Mouse (Mus musculus): ENCODE measurements around the gene Tbc1d10c. TPM values are rescaled to one million over a fixed set of nuclear protein-coding genes. Genes with fewer than 3 reads are reported as not detected.

Tbc1d10c gene
- 22.1 TPM for polyA plus RNA-seq (2014; fragmentation: Illumina TruSeq; extraction: RNeasy Lipid Tissue Mini Kit (QIAGEN cat#74804); ENCODE audit: insufficient read depth, low read depth, low replicate concordance)

GRCm38 (mm10) chr19:4190831-4191334, at the start of gene Tbc1d10c:
Tbc1d10c (minus strand) TSS chr19:4191284.

DNA sequence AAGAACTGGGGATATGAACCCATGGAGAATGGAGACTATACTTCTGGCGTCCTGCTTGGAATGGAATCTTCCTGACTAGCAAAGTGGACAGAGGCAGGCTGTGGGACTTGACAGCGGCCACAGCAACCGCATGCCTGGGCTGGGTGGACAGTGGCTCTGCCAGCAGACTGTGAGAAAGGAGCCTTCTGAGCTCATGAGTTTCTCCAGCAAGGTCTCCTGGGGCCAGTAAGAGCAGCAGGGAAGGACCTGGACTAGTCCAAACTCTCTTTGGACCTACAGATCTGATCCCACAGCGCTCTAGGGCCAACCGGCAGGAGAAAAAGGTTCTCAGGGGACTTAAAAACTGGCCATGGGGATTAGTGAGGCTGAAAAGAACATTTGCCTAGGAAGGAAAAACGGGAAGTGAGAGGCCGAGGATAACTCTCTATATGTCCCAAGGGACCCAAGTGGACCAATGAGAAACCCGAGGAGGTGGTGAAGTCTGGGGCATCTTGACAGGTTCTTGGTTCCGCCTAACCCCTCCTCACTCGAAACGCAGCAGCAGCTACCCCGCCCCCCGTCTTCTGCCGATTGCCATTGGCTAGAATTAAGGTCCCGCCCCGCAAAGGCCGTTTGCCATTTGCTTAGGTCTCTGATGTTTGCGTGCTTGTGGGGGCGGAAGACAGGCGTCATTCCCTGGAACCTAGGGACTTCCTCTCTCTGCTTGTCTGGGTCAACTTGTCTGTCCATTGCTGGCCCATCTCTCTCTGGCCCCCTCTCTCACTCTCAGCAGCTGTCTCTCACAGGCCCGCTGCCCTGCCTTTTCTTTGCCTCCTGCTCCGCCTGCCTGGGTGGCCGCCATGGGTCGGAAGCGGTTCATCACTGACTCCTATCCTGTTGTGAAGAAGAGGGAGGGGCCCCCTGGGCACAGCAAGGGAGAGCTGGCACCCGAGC, 40.4 kb upstream of the Tbc1d10c start, which contains the start of gene Pold4:
Gene Pold4 (plus strand): TSS at position 647 of the 933 bp plus-strand sequence.

DNA sequence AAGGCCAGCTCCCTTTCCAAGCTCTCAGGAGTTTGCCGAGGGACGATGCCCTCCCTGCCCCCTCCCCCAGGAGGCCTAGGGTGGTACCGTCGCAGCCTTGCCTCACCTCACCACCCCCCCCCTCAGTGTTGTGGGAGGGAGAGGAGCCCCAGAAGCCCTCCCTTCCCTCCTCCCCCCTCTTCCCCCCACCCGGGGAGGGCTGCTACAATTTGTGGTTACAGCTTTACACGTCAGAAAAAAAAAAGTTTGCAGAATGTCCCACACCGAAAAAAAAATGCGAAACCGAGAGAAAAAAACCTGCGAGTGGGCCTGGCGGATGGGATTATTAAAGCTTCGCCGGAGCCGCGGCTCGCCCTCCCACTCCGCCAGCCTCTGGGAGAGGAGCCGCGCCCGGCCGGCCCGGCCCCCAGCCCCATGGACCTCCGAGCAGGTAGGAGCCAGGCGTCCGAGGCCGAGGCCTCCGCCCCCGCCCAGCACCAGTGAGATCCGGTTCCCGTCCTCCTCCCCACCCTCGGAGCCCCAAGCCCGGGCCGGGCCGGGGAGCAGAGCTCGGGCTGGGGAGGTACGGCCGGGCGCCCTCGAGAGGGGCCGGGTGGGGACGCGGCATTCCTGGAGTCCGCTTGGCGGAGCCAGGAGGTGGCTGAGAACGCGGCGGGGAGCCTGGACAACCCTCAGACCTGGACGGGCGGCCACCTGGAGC, 23.1 kb upstream of the Tbc1d10c start, which contains the start of the genes Clcf1 and AC109138.7:
Gene Clcf1 (plus strand): TSS at position 168 of the 700 bp plus-strand sequence.
Gene AC109138.7 (plus strand): TSS at position 287 of the 700 bp plus-strand sequence.

GRCm38 (mm10) chr19:4201291-4201909, 10.3 kb upstream of the Tbc1d10c start, which contains the start of gene Rad9a:
Rad9a (minus strand) TSS chr19:4201662.

DNA sequence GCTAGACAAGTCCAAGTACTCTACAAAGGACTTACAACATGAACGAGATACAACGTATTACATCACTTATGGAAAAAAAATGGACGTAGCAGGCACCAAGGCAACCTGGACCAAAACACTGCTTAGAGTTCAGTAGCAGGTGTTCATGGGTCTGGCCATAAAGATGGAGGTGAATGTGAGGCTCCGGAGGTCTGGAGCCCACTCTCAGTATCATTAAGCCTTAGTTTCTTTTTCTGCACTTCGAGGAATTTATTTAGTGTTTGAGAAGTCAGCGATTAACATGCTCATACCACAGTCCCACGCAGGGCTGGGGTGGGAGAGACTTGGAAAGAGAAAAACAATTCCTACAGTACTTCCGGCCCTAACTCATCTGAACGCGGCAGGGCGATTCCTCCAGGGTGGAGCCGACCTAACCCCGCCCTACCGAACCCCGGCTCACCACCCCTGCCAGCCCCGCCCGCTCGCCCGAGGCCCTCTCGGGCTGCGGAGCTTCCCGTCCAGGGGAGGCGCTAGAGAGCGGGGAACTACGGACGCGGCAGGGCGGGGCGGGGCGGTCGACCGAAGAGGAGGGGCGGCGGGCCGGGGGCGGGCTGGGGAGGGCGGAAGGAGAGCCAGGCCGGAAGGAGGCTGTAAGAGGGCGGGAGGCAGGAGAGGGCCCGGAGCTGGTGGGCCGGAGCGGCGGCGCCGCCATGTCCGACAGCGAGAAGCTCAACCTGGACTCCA, 605 bp upstream of the Tbc1d10c start, which contains the start of gene Ppp1ca:
Gene Ppp1ca (plus strand): TSS at position 538 of the 723 bp plus-strand sequence.

DNA sequence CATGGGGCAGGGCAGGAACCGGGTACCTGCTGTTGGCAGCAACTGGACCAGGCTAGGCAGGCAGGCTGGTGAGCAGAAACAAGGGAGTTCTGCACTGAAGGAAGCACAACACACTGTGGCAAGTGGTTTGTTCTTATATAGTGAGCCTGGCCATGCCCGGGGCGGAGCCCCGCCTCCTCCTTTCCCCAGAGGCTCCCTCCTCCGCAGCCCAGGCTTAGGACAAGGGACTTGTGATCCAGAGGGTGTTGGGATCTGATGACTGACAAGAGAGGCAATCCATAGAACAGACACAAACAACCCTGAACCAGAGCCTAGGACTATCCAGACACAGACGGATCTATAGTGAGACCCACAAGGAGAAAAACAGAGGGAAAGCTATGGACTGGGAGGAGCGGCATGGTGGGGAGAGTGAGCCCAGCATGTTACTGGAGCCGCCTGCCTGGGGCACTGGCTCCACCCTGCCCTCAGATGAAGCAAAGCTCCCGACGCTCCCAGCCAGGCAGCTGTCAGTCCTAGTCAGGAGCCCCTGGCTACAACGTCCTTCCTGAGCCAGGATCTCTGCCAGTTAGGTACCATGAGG, 15.6 kb downstream of the Tbc1d10c start, which contains the start of gene Carns1:
Gene Carns1 (minus strand): TSS at position 112 of the 580 bp plus-strand sequence.

DNA sequence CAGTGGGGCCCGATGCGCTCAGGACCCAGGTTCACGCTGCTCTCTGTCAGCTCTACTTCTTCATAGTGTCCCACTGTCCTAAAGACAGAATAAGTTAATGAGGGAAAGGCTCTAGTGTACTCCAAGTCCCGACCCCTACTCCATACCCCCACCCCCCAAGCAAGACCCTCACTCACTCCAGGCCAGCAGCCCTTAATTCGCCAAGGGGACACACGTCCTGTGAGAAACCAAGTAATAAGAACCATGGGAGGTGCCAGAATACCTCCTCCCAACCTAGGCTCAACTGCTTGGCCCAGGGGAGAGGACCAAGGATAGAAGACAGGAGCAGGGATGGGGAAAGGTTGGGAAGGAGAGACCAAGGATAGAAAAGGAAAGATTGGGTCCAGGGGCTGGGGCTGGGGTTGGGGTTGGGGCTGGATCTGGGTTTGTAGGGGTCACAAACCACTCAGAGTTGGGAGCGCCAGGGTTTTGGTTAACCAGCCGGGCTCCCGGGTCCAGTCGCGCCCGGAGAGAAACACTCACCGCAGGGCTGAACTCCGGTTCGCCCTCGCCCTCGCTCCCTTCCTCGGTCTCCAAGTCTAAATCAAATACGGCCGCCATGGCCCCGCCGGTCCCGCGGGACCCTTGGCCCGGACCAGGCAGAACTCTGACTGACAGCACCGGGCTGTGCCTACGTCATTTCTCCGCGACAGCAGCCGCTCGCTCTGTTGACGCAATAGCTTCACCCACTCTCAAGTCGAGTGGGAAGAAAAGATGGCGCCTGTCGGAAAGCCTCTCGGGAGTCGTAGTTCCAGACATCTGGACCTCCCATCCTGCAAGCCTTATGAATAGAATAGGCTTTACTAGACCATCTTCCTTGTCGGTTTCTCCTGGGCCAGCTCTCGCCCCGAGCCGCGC, 28.2 kb downstream of the Tbc1d10c start, which contains the start of gene Rps6kb2:
Gene Rps6kb2 (minus strand): TSS at position 709 of the 897 bp plus-strand sequence.

DNA sequence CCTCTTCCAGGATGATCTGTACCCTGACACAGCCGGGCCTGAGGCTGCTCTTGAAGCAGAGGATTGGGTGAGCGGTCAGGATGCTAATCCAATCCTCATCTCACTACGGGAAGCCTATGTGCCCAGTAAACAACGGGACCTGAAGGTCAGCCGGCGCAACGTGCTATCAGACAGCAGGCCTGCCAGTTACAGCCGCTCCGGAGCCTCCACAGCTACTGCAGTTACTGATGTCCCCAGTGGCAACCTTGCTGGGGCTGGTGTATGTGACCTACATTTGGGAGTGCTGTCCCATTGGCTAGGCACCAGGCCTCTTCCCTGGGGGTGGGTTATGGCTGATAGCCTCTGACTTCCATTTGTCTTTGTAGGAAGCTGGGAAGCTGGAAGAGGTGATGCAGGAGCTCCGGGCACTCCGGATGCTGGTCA, 37.8 kb downstream of the Tbc1d10c start, which contains the start of gene Ptprcap:
Gene Ptprcap (plus strand): TSS at position 373 of the 423 bp plus-strand sequence.

GRCm38 (mm10) chr19:4148491-4148806, 42.6 kb downstream of the Tbc1d10c start, which contains the start of gene Coro1b:
Coro1b (plus strand) TSS chr19:4148619.

DNA sequence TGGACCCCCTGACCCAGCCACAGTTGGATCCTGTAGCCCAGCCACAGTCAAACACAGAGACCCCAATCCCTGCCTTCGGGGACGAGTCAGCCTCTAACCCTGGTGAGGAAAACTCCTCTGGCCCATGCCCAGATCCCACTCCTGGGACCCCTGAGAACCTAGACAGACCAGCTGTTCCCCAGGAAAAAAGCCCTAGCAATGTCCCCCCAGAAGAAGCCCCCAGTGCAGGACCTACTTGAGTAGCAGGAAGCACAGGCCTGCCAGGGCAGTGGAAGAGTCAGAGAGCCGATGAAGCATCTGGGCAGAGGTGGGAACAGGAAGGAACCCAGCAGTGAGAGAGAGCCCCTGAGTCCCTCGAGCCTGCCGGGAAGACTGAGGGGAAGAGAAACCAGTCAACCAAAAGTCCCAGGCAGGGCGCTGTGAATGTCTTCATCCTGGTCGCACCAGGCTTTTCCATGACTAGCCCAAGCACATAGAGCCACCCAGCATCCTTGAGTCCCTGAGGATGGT, 47.3 kb downstream of the Tbc1d10c start, which contains the start of gene Cabp4:
Gene Cabp4 (minus strand): TSS at position 275 of the 510 bp plus-strand sequence.

DNA sequence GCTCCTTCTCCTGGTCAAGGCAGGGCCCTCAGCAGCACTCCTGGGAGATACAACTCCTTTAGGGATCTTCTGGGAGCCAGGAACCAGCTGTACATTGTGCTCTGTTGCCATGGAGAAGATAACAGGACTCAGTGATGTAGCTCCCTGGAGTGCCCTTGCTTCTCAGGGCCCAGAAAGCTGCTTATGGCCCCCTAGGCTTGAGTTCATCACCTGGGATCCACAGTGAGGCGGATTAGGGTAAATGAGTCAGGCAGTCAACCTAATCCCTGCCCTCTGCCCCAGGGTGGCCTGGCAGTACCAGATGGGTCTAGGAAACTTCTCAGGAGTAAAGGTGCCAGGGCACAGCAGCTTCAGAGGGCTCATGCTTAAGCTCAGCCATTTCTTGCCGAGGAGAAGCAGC, 51.6 kb downstream of the Tbc1d10c start, which contains the start of gene Gpr152:
Gene Gpr152 (plus strand): TSS at position 342 of the 400 bp plus-strand sequence.

Other genes with a start within 250 kb of the Tbc1d10c start
- gene Aldh3b3, start 232.6 kb downstream of the Tbc1d10c start, polyA plus RNA-seq (2014; fragmentation: Illumina TruSeq; extraction: RNeasy Lipid Tissue Mini Kit (QIAGEN cat#74804); ENCODE audit: insufficient read depth, low read depth, low replicate concordance): 0.20 TPM
- 0.83 TPM for gene Aldh3b2, start 219.0 kb downstream of the Tbc1d10c start, polyA plus RNA-seq (2014; fragmentation: Illumina TruSeq; extraction: RNeasy Lipid Tissue Mini Kit (QIAGEN cat#74804); ENCODE audit: insufficient read depth, low read depth, low replicate concordance)
- gene Acy3, start 204.7 kb downstream of the Tbc1d10c start, polyA plus RNA-seq (2014; fragmentation: Illumina TruSeq; extraction: RNeasy Lipid Tissue Mini Kit (QIAGEN cat#74804); ENCODE audit: insufficient read depth, low read depth, low replicate concordance): 10.1 TPM
- not detected for gene Tbx10, start 198.5 kb downstream of the Tbc1d10c start, polyA plus RNA-seq (2014; fragmentation: Illumina TruSeq; extraction: RNeasy Lipid Tissue Mini Kit (QIAGEN cat#74804); ENCODE audit: insufficient read depth, low read depth, low replicate concordance)
- gene Nudt8, start 190.7 kb downstream of the Tbc1d10c start, polyA plus RNA-seq (2014; fragmentation: Illumina TruSeq; extraction: RNeasy Lipid Tissue Mini Kit (QIAGEN cat#74804); ENCODE audit: insufficient read depth, low read depth, low replicate concordance): 19.1 TPM
- gene Gm49405, start 190.7 kb downstream of the Tbc1d10c start, polyA plus RNA-seq (2014; fragmentation: Illumina TruSeq; extraction: RNeasy Lipid Tissue Mini Kit (QIAGEN cat#74804); ENCODE audit: insufficient read depth, low read depth, low replicate concordance): 0.23 TPM
- 4.9 TPM for gene Doc2g, start 188.0 kb downstream of the Tbc1d10c start, polyA plus RNA-seq (2014; fragmentation: Illumina TruSeq; extraction: RNeasy Lipid Tissue Mini Kit (QIAGEN cat#74804); ENCODE audit: insufficient read depth, low read depth, low replicate concordance)
- gene Ndufv1, start 178.5 kb downstream of the Tbc1d10c start, polyA plus RNA-seq (2014; fragmentation: Illumina TruSeq; extraction: RNeasy Lipid Tissue Mini Kit (QIAGEN cat#74804); ENCODE audit: insufficient read depth, low read depth, low replicate concordance): 85.5 TPM
- gene Gstp1, start 153.3 kb downstream of the Tbc1d10c start, polyA plus RNA-seq (2014; fragmentation: Illumina TruSeq; extraction: RNeasy Lipid Tissue Mini Kit (QIAGEN cat#74804); ENCODE audit: insufficient read depth, low read depth, low replicate concordance): 401 TPM
- 28.2 TPM for gene Gstp2, start 145.3 kb downstream of the Tbc1d10c start, polyA plus RNA-seq (2014; fragmentation: Illumina TruSeq; extraction: RNeasy Lipid Tissue Mini Kit (QIAGEN cat#74804); ENCODE audit: insufficient read depth, low read depth, low replicate concordance)
- 10.6 TPM for gene Gstp3, start 131.7 kb downstream of the Tbc1d10c start, polyA plus RNA-seq (2014; fragmentation: Illumina TruSeq; extraction: RNeasy Lipid Tissue Mini Kit (QIAGEN cat#74804); ENCODE audit: insufficient read depth, low read depth, low replicate concordance)
- gene Cabp2, start 109.7 kb downstream of the Tbc1d10c start, polyA plus RNA-seq (2014; fragmentation: Illumina TruSeq; extraction: RNeasy Lipid Tissue Mini Kit (QIAGEN cat#74804); ENCODE audit: insufficient read depth, low read depth, low replicate concordance): 0.93 TPM
- 128 TPM for gene Cdk2ap2, start 94.1 kb downstream of the Tbc1d10c start, polyA plus RNA-seq (2014; fragmentation: Illumina TruSeq; extraction: RNeasy Lipid Tissue Mini Kit (QIAGEN cat#74804); ENCODE audit: insufficient read depth, low read depth, low replicate concordance)
- 24.1 TPM for gene Pitpnm1, start 91.3 kb downstream of the Tbc1d10c start, polyA plus RNA-seq (2014; fragmentation: Illumina TruSeq; extraction: RNeasy Lipid Tissue Mini Kit (QIAGEN cat#74804); ENCODE audit: insufficient read depth, low read depth, low replicate concordance)
- 110 TPM for gene Aip, start 65.4 kb downstream of the Tbc1d10c start, polyA plus RNA-seq (2014; fragmentation: Illumina TruSeq; extraction: RNeasy Lipid Tissue Mini Kit (QIAGEN cat#74804); ENCODE audit: insufficient read depth, low read depth, low replicate concordance)
- gene Gpr152, start 51.5 kb downstream of the Tbc1d10c start, polyA plus RNA-seq (2014; fragmentation: Illumina TruSeq; extraction: RNeasy Lipid Tissue Mini Kit (QIAGEN cat#74804); ENCODE audit: insufficient read depth, low read depth, low replicate concordance): not detected
- not detected for gene Cabp4, start 47.3 kb downstream of the Tbc1d10c start, polyA plus RNA-seq (2014; fragmentation: Illumina TruSeq; extraction: RNeasy Lipid Tissue Mini Kit (QIAGEN cat#74804); ENCODE audit: insufficient read depth, low read depth, low replicate concordance)
- 121 TPM for gene Coro1b, start 42.7 kb downstream of the Tbc1d10c start, polyA plus RNA-seq (2014; fragmentation: Illumina TruSeq; extraction: RNeasy Lipid Tissue Mini Kit (QIAGEN cat#74804); ENCODE audit: insufficient read depth, low read depth, low replicate concordance)
- 41.4 TPM for gene Ptprcap, start 37.7 kb downstream of the Tbc1d10c start, polyA plus RNA-seq (2014; fragmentation: Illumina TruSeq; extraction: RNeasy Lipid Tissue Mini Kit (QIAGEN cat#74804); ENCODE audit: insufficient read depth, low read depth, low replicate concordance)
- gene Rps6kb2, start 27.9 kb downstream of the Tbc1d10c start, polyA plus RNA-seq (2014; fragmentation: Illumina TruSeq; extraction: RNeasy Lipid Tissue Mini Kit (QIAGEN cat#74804); ENCODE audit: insufficient read depth, low read depth, low replicate concordance): 19.1 TPM
- gene Carns1, start 15.8 kb downstream of the Tbc1d10c start, polyA plus RNA-seq (2014; fragmentation: Illumina TruSeq; extraction: RNeasy Lipid Tissue Mini Kit (QIAGEN cat#74804); ENCODE audit: insufficient read depth, low read depth, low replicate concordance): 2.5 TPM
- 290 TPM for gene Ppp1ca, start 781 bp upstream of the Tbc1d10c start, polyA plus RNA-seq (2014; fragmentation: Illumina TruSeq; extraction: RNeasy Lipid Tissue Mini Kit (QIAGEN cat#74804); ENCODE audit: insufficient read depth, low read depth, low replicate concordance)
- gene Rad9a, start 10.4 kb upstream of the Tbc1d10c start, polyA plus RNA-seq (2014; fragmentation: Illumina TruSeq; extraction: RNeasy Lipid Tissue Mini Kit (QIAGEN cat#74804); ENCODE audit: insufficient read depth, low read depth, low replicate concordance): 12.4 TPM
- 7.9 TPM for gene Clcf1, start 23.0 kb upstream of the Tbc1d10c start, polyA plus RNA-seq (2014; fragmentation: Illumina TruSeq; extraction: RNeasy Lipid Tissue Mini Kit (QIAGEN cat#74804); ENCODE audit: insufficient read depth, low read depth, low replicate concordance)
- not detected for gene AC109138.7, start 23.1 kb upstream of the Tbc1d10c start, polyA plus RNA-seq (2014; fragmentation: Illumina TruSeq; extraction: RNeasy Lipid Tissue Mini Kit (QIAGEN cat#74804); ENCODE audit: insufficient read depth, low read depth, low replicate concordance)
- 52.0 TPM for gene Pold4, start 40.6 kb upstream of the Tbc1d10c start, polyA plus RNA-seq (2014; fragmentation: Illumina TruSeq; extraction: RNeasy Lipid Tissue Mini Kit (QIAGEN cat#74804); ENCODE audit: insufficient read depth, low read depth, low replicate concordance)
- 12.9 TPM for gene Ssh3, start 77.9 kb upstream of the Tbc1d10c start, polyA plus RNA-seq (2014; fragmentation: Illumina TruSeq; extraction: RNeasy Lipid Tissue Mini Kit (QIAGEN cat#74804); ENCODE audit: insufficient read depth, low read depth, low replicate concordance)
- 2.9 TPM for gene Ankrd13d, start 91.9 kb upstream of the Tbc1d10c start, polyA plus RNA-seq (2014; fragmentation: Illumina TruSeq; extraction: RNeasy Lipid Tissue Mini Kit (QIAGEN cat#74804); ENCODE audit: insufficient read depth, low read depth, low replicate concordance)
- 57.2 TPM for gene Grk2, start 114.9 kb upstream of the Tbc1d10c start, polyA plus RNA-seq (2014; fragmentation: Illumina TruSeq; extraction: RNeasy Lipid Tissue Mini Kit (QIAGEN cat#74804); ENCODE audit: insufficient read depth, low read depth, low replicate concordance)
- gene Kdm2a, start 207.0 kb upstream of the Tbc1d10c start, polyA plus RNA-seq (2014; fragmentation: Illumina TruSeq; extraction: RNeasy Lipid Tissue Mini Kit (QIAGEN cat#74804); ENCODE audit: insufficient read depth, low read depth, low replicate concordance): 12.2 TPM
- gene Rhod, start 248.1 kb upstream of the Tbc1d10c start, polyA plus RNA-seq (2014; fragmentation: Illumina TruSeq; extraction: RNeasy Lipid Tissue Mini Kit (QIAGEN cat#74804); ENCODE audit: insufficient read depth, low read depth, low replicate concordance): 10.9 TPM

Data from lung, adult 10 weeks (tissue).